Mouse (Mus musculus): ENCODE data around the gene Mlec. TPM values are rescaled to one million over a fixed set of nuclear protein-coding genes. Genes with fewer than 3 reads are reported as not detected.
A peak's percentile ranks its signal among the peaks of the same experiment; 100 is the strongest.

The Mlec gene
- polyA plus RNA-seq, 1 experiment, result 78.6 TPM

DNA sequence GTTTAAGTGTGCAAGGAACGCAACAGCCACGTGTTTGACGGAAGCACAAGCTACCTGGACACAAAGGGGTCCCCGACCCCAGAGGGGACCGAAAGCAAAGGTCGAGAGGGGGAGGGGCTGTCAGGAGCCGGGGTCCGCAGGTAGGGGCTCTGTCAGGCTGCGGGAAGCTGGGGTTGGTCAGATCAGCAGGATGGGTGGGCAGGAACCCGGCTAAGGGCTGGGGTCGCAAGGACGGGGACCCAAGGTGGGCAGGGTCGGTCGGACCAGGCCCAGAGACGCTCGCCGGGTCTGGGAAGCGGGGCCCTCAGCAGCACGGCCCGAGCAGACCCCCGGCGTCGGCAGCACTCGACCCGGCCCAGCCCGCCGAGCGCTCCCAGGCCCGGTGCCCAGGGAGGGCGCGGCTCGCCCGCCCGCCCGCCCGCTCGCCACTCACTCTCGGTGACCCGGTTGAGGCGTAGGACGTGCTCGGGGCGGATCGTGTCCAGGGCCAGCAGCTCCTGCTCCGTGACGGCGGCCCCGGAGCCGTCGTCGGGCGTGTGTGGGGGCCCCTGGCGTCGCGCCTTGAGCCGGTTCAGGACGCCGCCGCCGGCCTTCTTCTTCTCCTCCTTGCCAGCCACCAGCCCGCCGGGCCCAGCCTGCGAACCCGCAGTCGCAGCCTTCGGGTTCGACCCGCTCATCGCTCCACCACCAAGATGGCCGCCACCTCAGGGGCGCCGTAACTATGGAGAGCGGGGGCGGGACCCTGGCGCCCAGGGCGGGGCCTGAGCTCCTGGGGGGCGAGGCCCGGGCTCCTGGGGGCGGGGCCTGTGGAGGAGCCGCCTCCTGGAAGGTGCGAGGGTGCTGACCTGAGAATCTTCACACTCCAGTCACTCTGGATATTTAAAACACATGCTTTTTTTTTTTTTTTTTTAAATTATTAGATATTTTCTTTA, 23.5 kb downstream of the Mlec start, which contains the start of gene Unc119b:
Gene Unc119b, minus strand, starts transcription at position 742 of the 932 bp plus-strand sequence.
- H3K27ac ChIP-seq (ENCODE audit: insufficient read depth, low read length), result peak within 1 kb of the TSS; percentile 94
- H3K4me3 ChIP-seq (ENCODE audit: insufficient read depth, low read length), result peak within 1 kb of the TSS; percentile 83
- TF ChIP-seq POLR2A (IDR thresholded peaks at IDR 0.05; ENCODE audit: extremely low read depth, insufficient read depth, low read length) (0 out of 2 replicates have a peak, but pooled peaks have one; percentile 35), CTCF (IDR thresholded peaks at IDR 0.05; ENCODE audit: extremely low read depth, insufficient read depth, low read length) (no peak)
- H3K4me1 ChIP-seq (ENCODE audit: control insufficient read depth, insufficient read depth, low read length), result peaks cover 8% of the 10 kb centered on the region

DNA sequence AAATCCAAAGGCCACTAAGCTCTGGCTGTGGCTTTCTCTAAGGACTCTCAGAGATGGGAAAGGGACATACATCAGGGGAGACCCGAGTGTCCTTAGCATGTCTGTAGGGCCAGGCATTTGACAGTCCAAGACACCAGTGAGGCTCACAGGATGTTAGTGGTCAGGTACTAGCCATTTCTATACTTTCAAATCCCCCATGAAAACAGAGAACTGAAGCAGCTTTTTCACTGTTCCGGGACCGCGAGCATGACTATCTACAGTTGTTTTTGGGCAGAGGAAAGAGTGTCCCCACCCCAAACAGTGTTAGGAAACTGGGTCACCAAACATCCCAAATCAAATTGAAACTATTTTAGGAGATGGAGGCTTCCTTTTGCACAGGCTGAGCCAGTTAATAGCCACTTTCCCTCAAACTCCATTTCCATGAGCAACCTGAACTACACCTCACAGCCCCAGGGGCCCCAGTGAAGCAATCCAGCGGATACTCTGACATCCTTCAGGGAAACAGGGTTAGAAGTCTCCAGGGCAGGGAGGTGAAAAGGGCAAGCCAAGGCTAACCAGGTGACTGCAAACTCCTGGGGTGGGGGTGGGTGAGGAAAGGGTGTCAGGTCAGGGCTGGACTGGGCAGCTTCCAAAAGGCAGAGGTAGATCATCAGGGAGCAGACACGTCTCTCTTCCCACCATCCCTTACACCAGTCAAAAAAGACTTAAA, 24.5 kb downstream of the Mlec start:
- Histone ChIP-seq H3K27ac (ENCODE audit: insufficient read depth, low read length) (no peak overlapping the region), H3K4me3 (ENCODE audit: insufficient read depth, low read length) (peak overlapping the region; percentile 83; the same call in 1 of the 2 replicates), H3K4me1 (ENCODE audit: control insufficient read depth, insufficient read depth, low read length) (peaks cover 8% of the 10 kb centered on the region)
- no peak for TF ChIP-seq CTCF (IDR thresholded peaks at IDR 0.05; ENCODE audit: extremely low read depth, insufficient read depth, low read length)
- no peak for TF ChIP-seq POLR2A (IDR thresholded peaks at IDR 0.05; ENCODE audit: extremely low read depth, insufficient read depth, low read length)

DNA sequence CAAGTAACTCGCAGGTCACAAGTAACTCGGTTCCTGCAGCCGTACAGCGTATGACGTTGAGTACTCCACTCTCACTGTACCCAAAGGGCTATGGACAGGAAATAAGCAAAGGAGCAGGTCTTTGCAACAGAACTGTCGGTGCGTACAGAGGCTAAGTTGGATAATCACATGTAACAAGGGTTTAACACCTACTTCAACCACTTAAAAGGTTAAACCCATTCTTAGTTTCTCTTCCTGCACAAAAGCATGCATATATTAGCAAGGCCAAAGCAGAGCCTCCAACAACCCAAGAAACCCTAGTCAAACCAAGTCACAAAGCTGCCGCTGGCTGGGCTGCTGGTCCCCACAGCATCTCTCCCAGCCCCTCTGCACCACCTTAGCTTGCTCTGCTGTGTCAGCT, 25.5 kb downstream of the Mlec start:
- peaks cover 8% of the 10 kb centered on the region for H3K4me1 ChIP-seq (ENCODE audit: control insufficient read depth, insufficient read depth, low read length)
- no peak overlapping the region for H3K4me3 ChIP-seq (ENCODE audit: insufficient read depth, low read length)
- TF ChIP-seq CTCF (IDR thresholded peaks at IDR 0.05; ENCODE audit: extremely low read depth, insufficient read depth, low read length), result no peak
- no peak for TF ChIP-seq POLR2A (IDR thresholded peaks at IDR 0.05; ENCODE audit: extremely low read depth, insufficient read depth, low read length)
- no peak overlapping the region for H3K27ac ChIP-seq (ENCODE audit: insufficient read depth, low read length)

DNA sequence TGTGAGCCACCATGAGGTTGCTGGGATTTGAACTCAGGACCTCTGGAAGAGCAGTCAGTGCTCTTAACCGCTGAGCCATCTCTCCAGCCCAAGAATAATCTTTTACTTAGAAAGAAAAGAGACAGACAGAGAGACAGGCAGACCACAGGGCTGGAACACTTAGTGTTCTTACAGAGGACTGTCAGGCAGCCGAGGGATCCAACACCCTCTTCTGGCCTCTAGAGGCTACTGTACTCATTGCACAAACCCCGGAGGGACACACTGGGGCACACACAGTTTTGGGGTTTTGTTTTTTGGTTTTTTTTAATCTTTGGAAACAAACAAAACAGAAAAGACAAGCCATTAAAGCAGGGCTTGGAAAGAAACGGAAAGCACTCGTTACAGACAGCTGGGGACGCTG, 28.7 kb downstream of the Mlec start:
- no peak for TF ChIP-seq POLR2A (IDR thresholded peaks at IDR 0.05; ENCODE audit: extremely low read depth, insufficient read depth, low read length)
- 0 out of 2 replicates have a peak, but pooled peaks have one; percentile 14 for TF ChIP-seq CTCF (IDR thresholded peaks at IDR 0.05; ENCODE audit: extremely low read depth, insufficient read depth, low read length)
- Histone ChIP-seq H3K4me3 (ENCODE audit: insufficient read depth, low read length) (no peak overlapping the region), H3K4me1 (ENCODE audit: control insufficient read depth, insufficient read depth, low read length) (peaks cover 8% of the 10 kb centered on the region), H3K27ac (ENCODE audit: insufficient read depth, low read length) (no peak overlapping the region)

DNA sequence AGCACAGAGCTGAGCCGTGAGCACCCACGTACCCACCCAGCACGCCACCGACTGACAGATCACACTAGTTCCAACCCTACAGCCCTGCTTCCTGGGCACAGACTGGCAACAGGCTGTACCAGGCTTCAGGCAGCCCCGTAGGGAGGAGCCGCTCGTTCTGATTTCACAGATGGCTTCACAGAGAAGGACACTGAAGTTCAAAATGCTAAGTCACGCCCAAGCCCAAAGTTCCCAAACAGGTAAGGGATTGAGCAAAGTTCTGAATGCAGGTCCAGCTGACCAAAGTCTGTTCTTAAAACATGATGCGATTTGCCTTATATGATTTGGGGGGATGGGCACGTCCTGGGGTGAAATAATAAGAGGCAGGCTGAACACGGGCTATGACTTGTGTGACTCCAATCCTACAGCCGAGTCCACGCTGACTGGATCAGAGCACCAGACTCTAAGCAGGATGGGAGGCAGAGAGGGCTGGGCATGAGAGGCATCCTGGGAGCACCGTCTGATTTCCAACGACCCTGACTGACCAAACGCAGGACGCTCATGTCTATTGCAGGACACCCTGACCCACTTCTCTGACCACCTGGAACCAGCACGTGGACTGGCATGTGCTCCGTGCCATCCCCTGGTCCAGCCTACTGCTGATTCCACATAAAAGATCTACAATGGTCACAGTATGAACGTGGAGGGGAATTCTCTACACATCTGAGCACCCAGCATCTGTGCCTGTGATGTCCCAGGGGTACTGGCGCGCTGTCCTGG, 30.4 kb downstream of the Mlec start:
- no peak for TF ChIP-seq CTCF (IDR thresholded peaks at IDR 0.05; ENCODE audit: extremely low read depth, insufficient read depth, low read length)
- no peak for TF ChIP-seq POLR2A (IDR thresholded peaks at IDR 0.05; ENCODE audit: extremely low read depth, insufficient read depth, low read length)
- H3K4me1 ChIP-seq (ENCODE audit: control insufficient read depth, insufficient read depth, low read length), result no peaks in the 10 kb centered on the region
- H3K27ac ChIP-seq (ENCODE audit: insufficient read depth, low read length), result no peak overlapping the region
- H3K4me3 ChIP-seq (ENCODE audit: insufficient read depth, low read length), result no peak overlapping the region

DNA sequence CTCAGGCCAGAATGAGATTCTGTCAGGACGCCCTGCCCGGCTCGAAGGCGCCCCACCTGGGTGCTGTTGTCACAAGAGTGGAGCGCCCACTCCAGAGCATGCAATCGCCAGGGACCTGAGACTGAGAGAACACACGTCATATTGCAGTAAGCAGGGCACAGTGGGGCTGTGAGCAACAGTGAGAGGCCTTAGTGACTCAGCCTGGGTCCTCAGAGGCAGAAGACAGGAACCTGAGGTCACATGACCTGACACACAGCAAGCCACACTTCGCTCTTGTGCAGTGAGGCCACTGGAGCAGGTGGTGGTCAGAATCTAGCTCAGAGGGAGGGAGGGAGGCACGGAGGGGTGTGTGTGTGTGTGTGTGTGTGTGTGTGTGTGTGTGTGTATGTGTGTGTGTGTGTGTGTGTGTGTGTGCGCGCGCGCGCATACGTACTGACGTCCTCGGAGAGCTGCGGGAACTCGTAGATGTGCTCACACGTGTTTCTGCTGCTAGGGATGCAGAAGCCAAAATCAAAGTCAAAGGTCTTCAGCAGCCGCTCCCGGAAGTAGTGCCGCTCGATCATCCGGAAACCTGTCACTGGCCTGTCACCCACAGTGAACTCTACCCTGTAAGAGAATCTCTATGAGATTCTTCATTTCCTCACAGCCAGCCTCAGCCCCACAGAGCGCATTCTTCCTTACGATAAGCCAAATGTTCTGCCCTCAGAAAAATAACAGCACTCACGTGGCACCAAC, 31.2 kb downstream of the Mlec start:
- 0 out of 2 replicates have a peak overlapping the region, but pooled peaks have one; percentile 19 for H3K27ac ChIP-seq (ENCODE audit: insufficient read depth, low read length)
- TF ChIP-seq CTCF (IDR thresholded peaks at IDR 0.05; ENCODE audit: extremely low read depth, insufficient read depth, low read length) (no peak), POLR2A (IDR thresholded peaks at IDR 0.05; ENCODE audit: extremely low read depth, insufficient read depth, low read length) (no peak)
- H3K4me1 ChIP-seq (ENCODE audit: control insufficient read depth, insufficient read depth, low read length), result no peaks in the 10 kb centered on the region
- H3K4me3 ChIP-seq (ENCODE audit: insufficient read depth, low read length), result no peak overlapping the region

DNA sequence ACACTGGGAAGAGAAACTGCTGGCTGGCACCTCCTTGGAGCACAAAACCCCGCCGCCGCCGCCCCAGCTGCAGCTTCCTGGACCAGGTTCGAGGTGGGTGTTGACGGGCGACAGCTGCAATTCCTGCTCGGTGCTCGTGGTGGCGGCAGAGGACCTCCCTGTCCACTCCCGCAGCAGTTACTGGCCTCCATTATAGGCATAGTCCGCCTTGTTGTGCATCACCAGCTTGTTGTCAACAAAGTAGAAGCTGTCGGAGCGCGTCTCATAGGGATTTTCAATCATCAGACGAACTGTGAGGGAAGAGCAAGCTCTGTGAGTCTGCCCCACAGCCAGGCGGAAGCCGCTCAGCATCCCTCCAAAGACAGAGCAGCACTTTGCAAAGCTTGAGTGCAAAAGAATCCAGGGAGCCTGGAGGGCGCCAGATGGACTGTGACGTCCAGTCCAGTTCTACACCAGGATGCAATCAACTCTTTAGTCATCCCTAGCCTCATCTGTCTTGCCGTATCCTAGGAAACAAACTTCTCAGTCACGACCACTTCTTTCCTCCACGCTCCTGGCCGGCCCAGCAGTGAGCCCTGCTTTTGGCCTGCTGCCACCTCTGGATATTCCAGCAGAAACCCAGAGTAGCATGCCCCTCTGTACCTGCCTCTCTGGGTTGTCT, 32.6 kb downstream of the Mlec start:
- Histone ChIP-seq H3K4me1 (ENCODE audit: control insufficient read depth, insufficient read depth, low read length) (no peaks in the 10 kb centered on the region), H3K4me3 (ENCODE audit: insufficient read depth, low read length) (no peak overlapping the region), H3K27ac (ENCODE audit: insufficient read depth, low read length) (no peak overlapping the region)
- no peak for TF ChIP-seq POLR2A (IDR thresholded peaks at IDR 0.05; ENCODE audit: extremely low read depth, insufficient read depth, low read length)
- peak; percentile 92 for TF ChIP-seq CTCF (IDR thresholded peaks at IDR 0.05; ENCODE audit: extremely low read depth, insufficient read depth, low read length)

DNA sequence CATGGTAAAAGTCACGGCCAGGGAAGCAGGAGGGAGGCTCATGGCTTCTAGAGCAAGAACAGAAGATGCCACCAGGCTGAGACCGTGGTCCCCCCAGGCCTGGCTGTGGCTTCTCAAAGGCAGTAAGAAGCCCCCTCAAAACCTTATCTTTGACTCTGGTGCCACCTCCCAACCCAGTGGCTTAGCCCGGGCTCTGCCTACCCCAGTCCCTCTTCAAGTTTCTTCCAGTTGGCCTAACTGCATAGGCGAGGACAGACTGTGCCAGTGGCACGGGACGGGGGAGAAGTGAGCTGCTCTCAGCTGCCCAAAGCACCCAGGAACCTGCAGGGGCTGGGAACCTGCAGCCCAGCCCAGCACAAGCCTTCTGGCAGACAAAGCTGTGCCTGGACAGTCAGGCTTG, 33.3 kb downstream of the Mlec start:
- H3K27ac ChIP-seq (ENCODE audit: insufficient read depth, low read length), result no peak overlapping the region
- TF ChIP-seq CTCF (IDR thresholded peaks at IDR 0.05; ENCODE audit: extremely low read depth, insufficient read depth, low read length), result no peak
- TF ChIP-seq POLR2A (IDR thresholded peaks at IDR 0.05; ENCODE audit: extremely low read depth, insufficient read depth, low read length), result no peak
- H3K4me3 ChIP-seq (ENCODE audit: insufficient read depth, low read length), result no peak overlapping the region
- H3K4me1 ChIP-seq (ENCODE audit: control insufficient read depth, insufficient read depth, low read length), result no peaks in the 10 kb centered on the region
